Mouse (Mus musculus) MEL (cell line): ENCODE results near the gene Zap70. TPM values are rescaled to one million over a fixed set of nuclear protein-coding genes. Genes with fewer than 3 reads are reported as not detected.

Experiments used
- DNase-seq: peaks from one replicate; pipeline ENCODE4 v3.0.0; 2011; ENCODE audit warnings: low read depth, low spot score
- H3K27ac ChIP-seq: 2 replicates; pipeline ENCODE4 v1.5.1; 2012; ENCODE audit warnings: low read depth, mild to moderate bottlenecking, control low read depth, low read length, moderate library complexity; ENCODE audit not compliant: control insufficient read depth
- H3K27me3 ChIP-seq, 2 experiments: fragments of 150-350 bp in 1 of 2; sonication (generic) in 1 of 2; 2 replicates each; pipeline ENCODE4 v1.6.1; 2012; ENCODE audit warnings: low read length in 2 of 2, mild to moderate bottlenecking in 2 of 2, improper control_type of control experiment in 1 of 2, moderate library complexity in 1 of 2; ENCODE audit not compliant: insufficient read depth in 2 of 2, control insufficient read depth in 1 of 2
- H3K36me3 ChIP-seq, 2 experiments: 2 replicates each; pipeline ENCODE4 v1.6.1; 2012 to 2014; ENCODE audit warnings: low read length in 2 of 2, improper control_type of control experiment in 1 of 2, inconsistent platforms in 1 of 2, mild to moderate bottlenecking in 1 of 2; ENCODE audit not compliant: insufficient read depth in 2 of 2, control insufficient read depth in 1 of 2
- H3K4me1 ChIP-seq, 2 experiments: fragments of 150-350 bp in 1 of 2; sonication (generic) in 1 of 2; 2 replicates each; pipeline ENCODE4 v1.6.1; 2012; ENCODE audit warnings: low read length in 2 of 2, improper control_type of control experiment in 1 of 2, mild to moderate bottlenecking in 1 of 2; ENCODE audit not compliant: insufficient read depth in 2 of 2, control insufficient read depth in 1 of 2
- H3K4me3 ChIP-seq, 2 experiments: fragments of 150-350 bp in 1 of 2; sonication (generic) in 1 of 2; 2 replicates each; pipeline ENCODE4 v1.5.1; 2012; ENCODE audit warnings: low read depth in 2 of 2, low read length in 2 of 2, mild to moderate bottlenecking in 2 of 2, moderate library complexity in 2 of 2, control low read depth in 1 of 2, improper control_type of control experiment in 1 of 2; ENCODE audit not compliant: control insufficient read depth in 1 of 2, insufficient read depth in 1 of 2
- H3K79me2 ChIP-seq: 2 replicates; pipeline ENCODE4 v1.6.1; 2012; ENCODE audit warnings: mild to moderate bottlenecking, low read length, moderate library complexity; ENCODE audit not compliant: control insufficient read depth, poor library complexity, insufficient read depth
- H3K9ac ChIP-seq: 2 replicates; pipeline ENCODE4 v1.6.1; 2012; ENCODE audit warnings: low read depth, mild to moderate bottlenecking, control low read depth, low read length, moderate library complexity; ENCODE audit not compliant: control insufficient read depth, poor library complexity, severe bottlenecking
- H3K9me3 ChIP-seq: fragments of 150-350 bp; sonication (generic); replicated peaks from 2 replicates; pipeline ENCODE4 v1.6.1; 2012; ENCODE audit warnings: mild to moderate bottlenecking, low read length, improper control_type of control experiment, moderate library complexity; ENCODE audit not compliant: insufficient read depth
- BHLHE40 ChIP-seq: IDR thresholded peaks from 2 replicates; pipeline ENCODE4 v1.6.1; 2012; ENCODE audit warnings: low read depth, mild to moderate bottlenecking, inconsistent platforms, low read length, improper control_type of control experiment, borderline replicate concordance
- CHD1 ChIP-seq: IDR thresholded peaks from 2 replicates; pipeline ENCODE4 v1.6.1; 2012; ENCODE audit warnings: low read depth, mild to moderate bottlenecking, inconsistent platforms, low read length, improper control_type of control experiment
- CHD2 ChIP-seq: IDR thresholded peaks from 2 replicates; pipeline ENCODE4 v1.6.1; 2011; ENCODE audit warnings: low read length, improper control_type of control experiment
- CTCF ChIP-seq, 3 experiments: IDR thresholded peaks in 2 of 3; conservative IDR thresholded peaks in 1 of 3; 2 replicates each; pipeline ENCODE4 v1.5.1; 2011 to 2012; ENCODE audit warnings: low read length in 3 of 3, low read depth in 2 of 3, mild to moderate bottlenecking in 2 of 3, improper control_type of control experiment in 1 of 3, inconsistent platforms in 1 of 3, mixed read lengths in 1 of 3, moderate library complexity in 1 of 3; ENCODE audit not compliant: control insufficient read depth in 1 of 3, insufficient read depth in 1 of 3, poor library complexity in 1 of 3, severe bottlenecking in 1 of 3
- E2F4 ChIP-seq: IDR thresholded peaks from 2 replicates; pipeline ENCODE4 v1.6.1; 2011; ENCODE audit warnings: low read depth, low read length, improper control_type of control experiment, borderline replicate concordance
- ELF1 ChIP-seq: IDR thresholded peaks from 2 replicates; pipeline ENCODE4 v1.6.1; 2014; ENCODE audit warnings: low read depth, mild to moderate bottlenecking, inconsistent platforms, low read length, improper control_type of control experiment, moderate library complexity
- EP300 ChIP-seq, 2 experiments: IDR thresholded peaks; 2 replicates each; pipeline ENCODE4 v1.6.1; 2011; ENCODE audit warnings: improper control_type of control experiment in 2 of 2, low read length in 2 of 2, low read depth in 1 of 2, mild to moderate bottlenecking in 1 of 2
- ETS1 ChIP-seq: IDR thresholded peaks from 2 replicates; pipeline ENCODE4 v1.6.1; 2012; ENCODE audit warnings: low read depth, mild to moderate bottlenecking, inconsistent platforms, low read length, improper control_type of control experiment, moderate library complexity
- GABPA ChIP-seq: IDR thresholded peaks from 2 replicates; pipeline ENCODE4 v1.6.1; 2012; ENCODE audit warnings: low read depth, mild to moderate bottlenecking, inconsistent platforms, low read length, improper control_type of control experiment, moderate library complexity
- GATA1 ChIP-seq: IDR thresholded peaks from 2 replicates; pipeline ENCODE4 v1.6.1; 2011; ENCODE audit warnings: low read depth, low read length, improper control_type of control experiment
- HCFC1 ChIP-seq: IDR thresholded peaks from 2 replicates; pipeline ENCODE4 v1.6.1; 2012; ENCODE audit warnings: low read depth, mild to moderate bottlenecking, inconsistent platforms, low read length, improper control_type of control experiment, moderate library complexity
- KAT2A ChIP-seq: conservative IDR thresholded peaks from 2 replicates; pipeline ENCODE4 v1.6.1; 2012; ENCODE audit warnings: low read depth, low read length, improper control_type of control experiment, inconsistent platforms
- MAFK ChIP-seq: IDR thresholded peaks from 2 replicates; pipeline ENCODE4 v1.6.1; 2011; ENCODE audit warnings: low read depth, mild to moderate bottlenecking, low read length, improper control_type of control experiment, borderline replicate concordance
- MAX ChIP-seq: IDR thresholded peaks from 2 replicates; pipeline ENCODE4 v1.6.1; 2011; ENCODE audit warnings: low read length, improper control_type of control experiment
- MAZ ChIP-seq: IDR thresholded peaks from 2 replicates; pipeline ENCODE4 v1.6.1; 2012; ENCODE audit warnings: low read depth, mild to moderate bottlenecking, inconsistent platforms, low read length, improper control_type of control experiment
- MXI1 ChIP-seq: IDR thresholded peaks from 2 replicates; pipeline ENCODE4 v1.6.1; 2011; ENCODE audit warnings: mild to moderate bottlenecking, low read depth, low read length, improper control_type of control experiment
- MYB ChIP-seq: IDR thresholded peaks from 2 replicates; pipeline ENCODE4 v1.6.1; 2011; ENCODE audit warnings: mild to moderate bottlenecking, low read depth, low read length, improper control_type of control experiment
- MYC ChIP-seq: IDR thresholded peaks from 2 replicates; pipeline ENCODE4 v1.6.1; 2011; ENCODE audit warnings: low read depth, mild to moderate bottlenecking, low read length, improper control_type of control experiment, moderate library complexity
- SIN3A ChIP-seq: IDR thresholded peaks from 2 replicates; pipeline ENCODE4 v1.6.1; 2012; ENCODE audit warnings: low read length, improper control_type of control experiment, inconsistent platforms
- TAL1 ChIP-seq: IDR thresholded peaks from 2 replicates; pipeline ENCODE4 v1.6.1; 2012; ENCODE audit warnings: mild to moderate bottlenecking, inconsistent platforms, low read length, moderate library complexity, mixed read lengths
- TBP ChIP-seq: IDR thresholded peaks from 2 replicates; pipeline ENCODE4 v1.8.0; 2011; ENCODE audit warnings: low read depth, low read length, improper control_type of control experiment
- TCF12 ChIP-seq: IDR thresholded peaks from 2 replicates; pipeline ENCODE4 v1.6.1; 2014; ENCODE audit warnings: low read depth, mild to moderate bottlenecking, inconsistent platforms, low read length, improper control_type of control experiment, moderate library complexity
- UBTF ChIP-seq: IDR thresholded peaks from 2 replicates; pipeline ENCODE4 v1.6.1; 2012; ENCODE audit warnings: low read depth, mild to moderate bottlenecking, inconsistent platforms, low read length, improper control_type of control experiment, moderate library complexity, borderline replicate concordance; ENCODE audit not compliant: insufficient read depth
- USF1 ChIP-seq: IDR thresholded peaks from 2 replicates; pipeline ENCODE4 v1.6.1; 2014; ENCODE audit warnings: low read depth, mild to moderate bottlenecking, inconsistent platforms, low read length, improper control_type of control experiment, moderate library complexity
- ZC3H11A ChIP-seq: IDR thresholded peaks from 2 replicates; pipeline ENCODE4 v1.6.1; 2012; ENCODE audit warnings: low read depth, mild to moderate bottlenecking, inconsistent platforms, low read length, improper control_type of control experiment
- ZMIZ1 ChIP-seq: IDR thresholded peaks from 2 replicates; pipeline ENCODE4 v1.6.1; 2012; ENCODE audit warnings: low read depth, mild to moderate bottlenecking, inconsistent platforms, low read length, improper control_type of control experiment, moderate library complexity
- ZNF384 ChIP-seq: IDR thresholded peaks from 2 replicates; pipeline ENCODE4 v1.6.1; 2012; ENCODE audit warnings: low read depth, mild to moderate bottlenecking, inconsistent platforms, low read length, improper control_type of control experiment
- polyA plus RNA-seq, 2 experiments: library from polyadenylated mRNA; stranded (reverse) in 1 of 2; unstranded in 1 of 2; fragments of >175 nt in 1 of 2; fragments of >200 nt in 1 of 2; gene quantifications; 2 replicates each; pipeline versions ENCODE4 v1.2.1 to v1.2.4; 2012; ENCODE audit warnings: low replicate concordance in 2 of 2, low read depth in 1 of 2; ENCODE audit not compliant: insufficient read length in 2 of 2, insufficient read depth in 1 of 2, missing spikeins in 1 of 2
- total RNA-seq: library from RNA; depleted of rRNA; stranded (reverse); fragments of 300-350 nt; gene quantifications from 2 replicates; pipeline ENCODE4 v1.2.3, GENCODE M21; 2012

Zap70 gene
- total and polyA plus RNA-seq, 3 experiments, result not detected

DNA sequence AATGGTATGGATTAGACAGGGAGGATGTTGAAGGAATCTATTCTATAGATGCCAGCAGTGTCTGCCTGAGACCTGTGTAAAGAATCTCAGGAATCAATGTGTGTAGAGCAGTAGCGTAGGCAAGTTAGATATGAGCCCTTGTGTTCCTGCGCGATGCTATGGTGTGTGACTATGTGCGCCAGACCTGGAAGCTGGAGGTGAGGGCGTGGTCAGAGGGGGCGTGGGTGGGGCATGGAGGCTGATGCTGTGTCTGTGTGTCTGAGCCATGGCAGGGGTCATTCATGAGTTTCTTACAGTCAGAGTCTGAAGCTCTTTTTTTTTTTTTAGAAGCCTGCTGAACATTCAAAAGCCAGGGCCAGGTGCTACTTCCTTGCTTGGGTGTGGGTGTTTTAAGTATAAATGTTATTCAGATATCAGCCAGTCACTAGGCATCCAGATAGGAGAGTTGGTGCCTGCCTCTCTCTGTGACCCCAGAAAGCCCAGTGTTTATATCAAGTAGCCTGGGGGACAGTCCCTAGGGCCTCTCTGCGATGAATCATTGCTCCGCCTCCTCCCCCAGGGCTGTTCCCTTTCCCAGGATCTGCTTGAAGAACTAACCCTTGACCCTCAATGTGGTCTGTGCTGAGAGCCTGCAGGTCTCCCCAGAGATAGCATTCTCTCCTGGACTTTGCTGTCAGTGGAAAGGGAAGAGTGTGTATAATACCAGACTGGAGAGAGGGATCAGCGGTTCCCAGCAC lies 10.8 kb downstream of the Zap70 start:
- DNase-seq, result no peak
- Histone ChIP-seq H3K27me3 (no peaks in the 10 kb centered on the region), H3K27ac (no peak overlapping the region), H3K9ac (no peak overlapping the region), H3K79me2 (no peaks in the 10 kb centered on the region), H3K36me3 (no peaks in the 10 kb centered on the region), H3K4me3 (no peak overlapping the region), H3K4me1 (no peaks in the 10 kb centered on the region), H3K9me3 (no peaks in the 10 kb centered on the region)
- TF ChIP-seq CTCF (IDR thresholded peaks at IDR 0.05 in 2 of 3, conservative IDR thresholded peaks at IDR 0.05 in 1 of 3; ENCODE audit: control insufficient read depth in 1 of 3, insufficient read depth in 1 of 3, low read depth in 2 of 3, low read length in 3 of 3, poor library complexity in 1 of 3, severe bottlenecking in 1 of 3) (no peak), TBP (no peak), CHD2 (no peak), KAT2A (no peak), TCF12 (no peak), BHLHE40 (no peak), MYC (no peak), MAX (no peak), ZNF384 (no peak), SIN3A (no peak), MXI1 (no peak), CHD1 (no peak), UBTF (no peak), MAFK (no peak), EP300 (IDR thresholded peaks at IDR 0.05; ENCODE audit: low read depth in 1 of 2, low read length in 2 of 2) (no peak), GATA1 (no peak), USF1 (no peak), ZMIZ1 (no peak), MYB (no peak), ETS1 (no peak)

DNA sequence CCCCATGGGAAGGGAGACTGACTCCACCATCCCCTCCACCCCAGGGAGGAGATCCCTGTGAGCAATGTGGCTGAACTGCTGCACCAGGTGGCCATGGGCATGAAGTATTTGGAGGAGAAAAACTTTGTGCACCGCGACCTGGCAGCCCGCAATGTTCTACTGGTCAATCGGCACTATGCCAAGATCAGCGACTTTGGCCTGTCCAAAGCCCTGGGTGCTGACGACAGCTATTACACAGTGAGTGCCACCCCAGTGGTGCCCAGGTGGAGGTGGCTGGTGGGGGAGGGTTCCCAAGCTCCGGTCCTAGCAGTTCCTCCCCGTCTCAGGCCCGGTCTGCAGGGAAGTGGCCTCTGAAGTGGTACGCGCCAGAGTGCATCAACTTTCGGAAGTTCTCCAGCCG lies 19.2 kb downstream of the Zap70 start:
- no peak overlapping the region for H3K9ac ChIP-seq
- DNase-seq, result no peak
- peaks cover 0 to 5% of the 10 kb centered on the region in 2 experiments; a peak in 1 of 4 replicates for H3K4me1 ChIP-seq
- H3K9me3 ChIP-seq, result no peaks in the 10 kb centered on the region
- TF ChIP-seq TBP (no peak), BHLHE40 (no peak), CHD2 (no peak), ZNF384 (no peak), TAL1 (no peak), USF1 (no peak), HCFC1 (no peak), UBTF (no peak), ELF1 (no peak), GABPA (no peak), E2F4 (no peak), MAZ (no peak), ZC3H11A (no peak)
- TF ChIP-seq, all 39 proteins: peak for 0
- no peaks in the 10 kb centered on the region for H3K36me3 ChIP-seq
- H3K27ac ChIP-seq, result no peak overlapping the region
- H3K79me2 ChIP-seq, result no peaks in the 10 kb centered on the region
- H3K27me3 ChIP-seq, result no peaks in the 10 kb centered on the region
- H3K4me3 ChIP-seq, result no peak overlapping the region
